Mouse (Mus musculus) gastrocnemius, postnatal 4 days (tissue): ENCODE measurements around the gene Acadvl. TPM values are rescaled to one million over a fixed set of nuclear protein-coding genes. Genes with fewer than 3 reads are reported as not detected.

Source experiments
- DNase-seq, 2 experiments: peaks; one replicate each; pipeline ENCODE4 v3.0.0; 2021 to 2022; ENCODE audit warnings: low spot score in 2 of 2, mixed read lengths in 2 of 2
- total RNA-seq, 2 experiments: library from RNA; stranded (reverse); gene quantifications; 2 replicates each; pipeline ENCODE4 v1.2.3; 2021

Acadvl gene
- total RNA-seq, 2 experiments from 2014 or later: 233 to 241 TPM

- no peak for DNase-seq
These were observed 9.7 kb downstream of the Acadvl start for GRCm38 (mm10) chr11:70005521-70005920.

GRCm38 (mm10) chr11:70002471-70002870, 12.7 kb downstream of the Acadvl start:
- no peak for DNase-seq

DNA sequence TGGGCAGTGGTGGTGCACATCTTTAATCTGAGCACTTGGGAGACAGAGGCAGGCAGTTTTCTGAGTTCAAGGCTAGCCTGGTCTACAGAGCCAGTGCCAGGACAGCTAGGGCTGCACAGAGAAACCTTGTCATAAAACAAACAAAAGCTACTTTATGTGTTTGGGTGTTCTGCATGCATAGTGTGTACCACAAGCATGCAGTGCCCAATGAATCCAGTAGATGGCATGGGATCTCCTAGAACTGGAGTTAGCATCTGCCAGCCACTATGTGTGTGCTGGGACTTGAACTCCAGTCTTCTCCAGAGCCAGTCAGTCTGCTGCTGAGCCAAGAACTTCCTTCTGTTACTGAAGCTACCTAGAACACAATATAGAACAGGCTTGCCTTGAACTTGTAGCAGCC, 13.3 kb downstream of the Acadvl start:
- no peak for DNase-seq

DNA sequence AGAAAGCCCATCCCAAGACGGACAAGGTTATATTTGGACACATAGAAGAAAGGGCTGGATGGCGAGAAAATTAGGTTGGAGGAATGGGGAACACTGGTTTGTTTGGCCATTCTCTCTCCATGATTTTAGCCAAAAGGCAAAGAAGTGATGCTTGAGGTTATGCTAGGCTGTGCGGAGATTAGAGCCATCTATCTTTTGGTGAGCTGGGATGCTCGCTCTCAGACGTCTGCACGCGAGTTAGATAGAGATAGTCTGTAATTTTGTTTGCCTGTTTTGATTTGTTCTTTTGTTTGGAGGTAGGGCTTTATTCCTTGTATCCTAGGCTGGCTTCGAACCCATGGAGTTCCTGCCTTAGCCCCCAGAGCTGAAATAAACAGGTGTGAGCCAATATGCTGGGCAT, 14.1 kb downstream of the Acadvl start:
- DNase-seq: no peak

DNA sequence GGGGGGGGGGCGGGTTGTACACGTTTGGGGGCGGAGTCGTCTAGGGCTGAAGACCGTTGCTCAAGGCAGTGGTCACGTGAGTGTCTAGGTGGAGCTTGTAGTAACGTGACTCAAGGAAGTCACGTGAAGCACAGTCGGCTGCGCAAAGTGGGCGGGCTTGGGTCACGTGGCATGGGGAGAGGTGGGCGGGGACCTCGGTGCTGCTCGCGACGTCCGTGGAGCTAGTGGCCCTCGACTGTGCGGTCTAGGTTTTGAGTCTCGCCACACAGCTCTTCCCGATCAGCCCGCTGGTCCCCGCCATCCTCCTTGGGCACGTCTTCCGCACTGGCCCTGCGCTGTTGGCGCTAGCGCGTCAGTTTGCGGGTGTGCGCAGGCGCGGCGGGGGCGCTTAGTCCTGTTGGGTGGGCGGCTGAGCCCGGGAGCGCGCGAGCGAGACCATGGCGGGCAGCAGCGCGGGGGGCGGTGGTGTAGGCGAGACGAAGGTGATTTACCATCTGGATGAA, 14.8 kb downstream of the Acadvl start, which contains the start of gene Dvl2:
Dvl2 (plus strand) TSS at position 200 of the 503 bp plus-strand sequence.
- DNase-seq: peak; percentile 83 to 92

GRCm38 (mm10) chr11:69999666-70000065, 15.5 kb downstream of the Acadvl start:
- DNase-seq: no peak

DNA sequence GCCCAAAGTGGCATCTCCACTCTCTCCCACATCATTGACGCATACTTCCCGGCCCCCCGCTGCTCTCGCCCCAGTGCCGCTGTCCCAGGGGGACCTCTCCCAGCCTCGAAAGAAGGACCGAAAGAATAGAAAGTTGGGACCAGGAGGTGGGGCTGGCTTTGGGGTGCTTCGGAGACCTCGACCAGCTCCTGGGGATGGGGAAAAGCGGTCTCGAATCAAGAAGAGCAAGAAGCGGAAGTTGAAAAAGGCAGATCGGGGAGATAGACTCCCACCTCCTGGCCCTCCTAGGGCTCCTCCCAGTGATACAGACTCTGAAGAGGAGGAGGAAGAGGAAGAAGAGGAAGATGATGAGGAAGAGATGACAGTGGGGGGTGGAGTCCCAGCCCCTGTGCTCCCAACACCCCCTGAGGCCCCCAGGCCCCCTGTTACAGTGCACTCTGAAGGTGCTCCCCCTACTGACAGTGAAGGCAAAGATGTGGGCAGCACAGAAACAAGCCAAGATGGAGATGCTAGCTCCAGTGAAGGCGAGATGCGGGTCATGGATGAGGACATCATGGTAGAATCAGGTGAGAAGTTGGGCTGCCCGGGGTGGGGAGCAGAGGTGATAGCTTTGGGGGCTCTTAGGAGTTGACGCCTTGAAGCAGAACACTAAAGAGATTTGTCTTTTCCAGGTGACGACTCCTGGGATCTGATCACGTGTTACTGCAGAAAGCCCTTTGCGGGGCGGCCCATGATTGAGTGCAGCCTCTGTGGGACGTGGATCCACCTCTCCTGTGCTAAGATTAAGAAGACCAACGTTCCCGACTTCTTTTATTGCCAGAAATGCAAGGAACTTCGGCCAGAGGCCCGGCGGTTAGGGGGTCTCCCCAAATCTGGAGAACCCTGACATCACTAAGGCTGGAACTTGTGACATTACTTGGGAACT, 16.4 kb downstream of the Acadvl start:
- DNase-seq: no peak

- DNase-seq: peak; percentile 88 to 90
These were observed 18.1 kb downstream of the Acadvl start for GRCm38 (mm10) chr11:69997070-69997509.

GRCm38 (mm10) chr11:69996161-69997061, 18.8 kb downstream of the Acadvl start:
- peak in 1 of 2 experiments; percentile 76 for DNase-seq

GRCm38 (mm10) chr11:69995391-69995960, 19.7 kb downstream of the Acadvl start, which contains the start of gene Phf23:
TSS of gene Phf23 (plus strand) at chr11:69995777.
- DNase-seq: peak; percentile 89 to 96

GRCm38 (mm10) chr11:69994401-69995090, 20.7 kb downstream of the Acadvl start:
- DNase-seq: no peak

DNA sequence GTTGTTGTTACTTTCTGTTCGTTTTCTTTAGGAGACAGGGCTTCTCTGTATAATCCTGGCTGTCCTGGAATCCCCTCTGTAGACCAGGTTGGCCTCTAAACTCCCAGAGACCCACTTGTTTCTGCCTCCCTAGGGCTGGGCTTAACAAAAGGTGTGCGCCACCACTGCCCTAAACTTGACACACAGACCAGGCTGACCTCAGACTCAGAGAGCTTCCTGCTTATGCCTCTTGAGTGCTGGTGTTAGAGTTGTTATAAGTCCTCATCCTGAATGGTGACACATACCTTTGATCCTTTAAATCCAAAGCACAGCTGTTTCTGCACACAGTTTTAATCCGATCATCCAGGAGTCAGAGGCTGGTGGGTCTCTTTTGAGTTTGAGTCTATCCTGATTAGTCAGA, 22.3 kb downstream of the Acadvl start:
- DNase-seq: no peak

DNA sequence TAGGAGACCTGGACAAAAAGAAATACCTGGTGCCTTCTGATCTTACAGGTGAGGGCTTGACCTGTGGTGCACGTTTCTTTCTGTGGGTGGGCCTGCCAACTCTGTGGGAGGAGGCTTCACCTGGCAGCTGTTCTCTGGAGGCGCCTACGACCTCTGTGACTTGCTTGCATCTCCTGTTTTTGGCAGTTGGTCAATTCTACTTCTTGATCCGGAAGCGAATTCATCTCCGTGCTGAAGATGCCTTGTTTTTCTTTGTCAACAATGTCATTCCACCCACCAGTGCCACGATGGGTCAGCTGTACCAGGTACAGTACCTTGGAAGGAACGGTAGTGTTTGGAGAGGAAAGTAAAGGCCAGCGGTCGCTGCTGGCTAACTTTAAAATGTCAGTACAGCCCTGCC, 22.8 kb downstream of the Acadvl start:
- no peak for DNase-seq

- DNase-seq: no peak
These were observed 23.5 kb downstream of the Acadvl start for GRCm38 (mm10) chr11:69991711-69992110.

GRCm38 (mm10) chr11:69990850-69991691, 24.1 kb downstream of the Acadvl start, which contains the start of gene Gabarap:
TSS of gene Gabarap (plus strand) at chr11:69991143.
- DNase-seq: peak; percentile 93 to 98

DNA sequence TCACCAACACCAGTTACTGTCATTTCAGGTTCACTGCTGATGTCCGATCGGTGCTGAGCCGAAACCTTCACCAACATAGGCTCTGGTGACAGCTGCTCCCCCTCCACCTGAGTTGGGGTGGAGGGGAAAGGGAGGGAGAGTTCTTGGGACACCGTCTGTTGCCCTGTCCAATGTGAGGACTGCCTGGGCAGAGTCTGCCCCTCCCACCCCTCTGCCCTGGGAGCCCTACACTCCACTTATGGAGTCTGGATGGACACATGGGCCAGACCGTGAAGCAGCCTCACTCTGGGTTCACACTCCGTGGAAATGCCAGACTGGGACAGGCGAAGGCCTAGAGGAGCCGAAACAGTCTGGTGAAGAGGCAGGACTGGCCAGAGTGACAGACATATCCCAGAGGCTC, 25.3 kb downstream of the Acadvl start:
- DNase-seq: no peak

- DNase-seq: no peak
These were observed 30.8 kb downstream of the Acadvl start for GRCm38 (mm10) chr11:69984431-69984830.

DNA sequence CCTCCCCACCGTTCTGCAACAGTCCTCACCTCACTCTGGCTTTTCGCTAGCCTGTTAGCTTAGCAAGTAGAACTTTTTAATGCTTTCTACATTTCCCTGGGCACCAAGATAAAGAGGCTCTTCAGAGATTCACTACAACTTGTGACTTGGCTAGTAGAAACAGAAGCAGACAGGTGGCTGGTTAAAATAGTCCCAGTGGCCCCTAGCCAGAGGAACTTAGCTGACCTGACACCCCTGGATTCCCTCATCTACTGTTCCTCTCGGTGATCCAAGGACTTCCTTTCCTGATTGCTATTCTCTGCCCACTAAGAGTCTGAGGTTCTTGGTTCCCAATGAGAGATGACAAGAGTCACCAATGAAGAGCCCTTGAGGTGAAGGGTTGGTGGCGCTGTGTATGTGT, 31.8 kb downstream of the Acadvl start:
- DNase-seq: no peak

GRCm38 (mm10) chr11:69982877-69983276, 32.3 kb downstream of the Acadvl start:
- DNase-seq: no peak
